Mouse (Mus musculus): ENCODE results near the gene Ccdc88a. TPM values are rescaled to one million over a fixed set of nuclear protein-coding genes. Genes with fewer than 3 reads are reported as not detected.
A peak's percentile ranks its signal among the peaks of the same experiment; 100 is the strongest.

Ccdc88a gene
- 10 to 100 TPM; 18.6 to 19.5 TPM for total RNA-seq (2021)

- peak; percentile 97 to 98 for DNase-seq
- intact Hi-C loops (cut with DNase I), result loop anchor here (5.0 kb wide), 1 partner anchor 324 kb away; no protein-coding TSS in a partner anchor
These were observed at the start of gene Ccdc88a for GRCm38 (mm10) chr11:29373396-29374273. Gene Ccdc88a (plus strand): TSS chr11:29373658.

GRCm38 (mm10) chr11:29335505-29335904 lies 38.0 kb upstream of the Ccdc88a start:
- no peak for DNase-seq
- intact Hi-C loops (cut with DNase I), result no loop called here

- no peak for DNase-seq
- intact Hi-C loops (cut with DNase I), result no loop called here
These were observed 32.2 kb upstream of the Ccdc88a start for GRCm38 (mm10) chr11:29341259-29341658.

- no peak for DNase-seq
- intact Hi-C loops (cut with DNase I), result no loop called here
These were observed 28.4 kb upstream of the Ccdc88a start for GRCm38 (mm10) chr11:29344891-29345657.

- intact Hi-C loops (cut with DNase I), result no loop called here
- no peak for DNase-seq
These were observed 27.7 kb upstream of the Ccdc88a start for GRCm38 (mm10) chr11:29345673-29346286.

GRCm38 (mm10) chr11:29350891-29351290 lies 22.6 kb upstream of the Ccdc88a start:
- DNase-seq, result no peak
- intact Hi-C loops (cut with DNase I), result no loop called here

- no peak for DNase-seq
- intact Hi-C loops (cut with DNase I), result no loop called here
These were observed 21.2 kb upstream of the Ccdc88a start for GRCm38 (mm10) chr11:29352214-29352613.

- intact Hi-C loops (cut with DNase I), result no loop called here
- no peak for DNase-seq
These were observed 5.3 kb upstream of the Ccdc88a start for GRCm38 (mm10) chr11:29368161-29368560.

GRCm38 (mm10) chr11:29373050-29373395 lies 435 bp upstream of the Ccdc88a start:
- intact Hi-C loops (cut with DNase I), result loop anchor here (5.0 kb wide), 1 partner anchor 324 kb away; no protein-coding TSS in a partner anchor
- DNase-seq, result no peak

- intact Hi-C loops (cut with DNase I), result loop anchor here (5.0 kb wide), 1 partner anchor 323 kb away; no protein-coding TSS in a partner anchor
- DNase-seq, result no peak
These were observed 807 bp downstream of the Ccdc88a start for GRCm38 (mm10) chr11:29374274-29374656.

GRCm38 (mm10) chr11:29376635-29377034 lies 3.2 kb downstream of the Ccdc88a start:
- DNase-seq, result no peak
- intact Hi-C loops (cut with DNase I), result loop anchor here (5.0 kb wide), 1 partner anchor 129 kb away; the partner anchor contains the start of gene Cfap36

- intact Hi-C loops (cut with DNase I), result loop anchor here (5.0 kb wide), 1 partner anchor 131 kb away; the partner anchor contains the start of gene Cfap36
- DNase-seq, result no peak
These were observed 5.3 kb downstream of the Ccdc88a start for GRCm38 (mm10) chr11:29378751-29379150.

- no peak for DNase-seq
- intact Hi-C loops (cut with DNase I), result no loop called here
These were observed 10.0 kb downstream of the Ccdc88a start for GRCm38 (mm10) chr11:29383493-29383892.

GRCm38 (mm10) chr11:29384001-29384400 lies 10.5 kb downstream of the Ccdc88a start:
- intact Hi-C loops (cut with DNase I), result no loop called here
- DNase-seq, result no peak

- DNase-seq, result no peak
- intact Hi-C loops (cut with DNase I), result no loop called here
These were observed 11.2 kb downstream of the Ccdc88a start for GRCm38 (mm10) chr11:29384617-29385016.

GRCm38 (mm10) chr11:29389913-29390312 lies 16.5 kb downstream of the Ccdc88a start:
- DNase-seq, result no peak
- intact Hi-C loops (cut with DNase I), result no loop called here

- intact Hi-C loops (cut with DNase I), result no loop called here
- DNase-seq, result no peak
These were observed 21.8 kb downstream of the Ccdc88a start for GRCm38 (mm10) chr11:29395135-29395746.

GRCm38 (mm10) chr11:29400374-29400773 lies 26.9 kb downstream of the Ccdc88a start:
- no peak for DNase-seq
- intact Hi-C loops (cut with DNase I), result no loop called here

GRCm38 (mm10) chr11:29406292-29406691 lies 32.8 kb downstream of the Ccdc88a start:
- DNase-seq, result no peak

GRCm38 (mm10) chr11:29423496-29423895 lies 50.0 kb downstream of the Ccdc88a start:
- intact Hi-C loops (cut with DNase I), result no loop called here
- DNase-seq, result no peak

More at GRCm38 (mm10) chr11:29406292-29406691, 32.8 kb downstream of the Ccdc88a start:
- intact Hi-C loops (cut with DNase I), result no loop called here
